Mouse (Mus musculus) CH12.LX (cell line): ENCODE measurements around the gene Trpc4ap. TPM values are rescaled to one million over a fixed set of nuclear protein-coding genes. Genes with fewer than 3 reads are reported as not detected.

ENCODE experiments used
- DNase-seq: peaks from one replicate; pipeline ENCODE4 v3.0.0-alpha.2; 2013; ENCODE audit errors: extremely low read depth
- H3K27ac ChIP-seq: 2 replicates; pipeline ENCODE4 v1.5.1; 2012; ENCODE audit warnings: low read depth, mild to moderate bottlenecking, control low read depth, moderate library complexity; ENCODE audit not compliant: insufficient read depth
- H3K27me3 ChIP-seq: replicated peaks from 2 replicates; pipeline ENCODE3; 2012; ENCODE audit warnings: inconsistent platforms
- H3K36me3 ChIP-seq, 2 experiments: replicated peaks in 1 of 2; 2 replicates each; pipeline versions ENCODE3 to v1.6.1; 2012; ENCODE audit warnings: inconsistent platforms in 1 of 2, low read length in 1 of 2, mild to moderate bottlenecking in 1 of 2, mixed read lengths in 1 of 2, moderate library complexity in 1 of 2; ENCODE audit not compliant: control insufficient read depth in 1 of 2, insufficient read depth in 1 of 2
- H3K4me1 ChIP-seq, 2 experiments: 2 replicates each; pipeline ENCODE4 v1.6.1; 2012; ENCODE audit warnings: inconsistent platforms in 1 of 2, moderate library complexity in 1 of 2; ENCODE audit not compliant: insufficient read depth in 2 of 2, control insufficient read depth in 1 of 2
- H3K4me2 ChIP-seq: 2 replicates; pipeline ENCODE4 v1.6.1; 2012; ENCODE audit warnings: low read depth, mild to moderate bottlenecking, control low read depth; ENCODE audit not compliant: poor library complexity, insufficient read depth, severe bottlenecking
- H3K4me3 ChIP-seq, 3 experiments: fragments of 150-350 bp in 1 of 3; sonication (generic) in 1 of 3; replicated peaks in 1 of 3; 2 replicates each; pipeline versions ENCODE3 to v1.5.1; 2011 to 2012; ENCODE audit warnings: low read depth in 2 of 3, low read length in 2 of 3, mild to moderate bottlenecking in 2 of 3, moderate library complexity in 2 of 3, control low read depth in 1 of 3, improper control_type of control experiment in 1 of 3, inconsistent platforms in 1 of 3, mixed read lengths in 1 of 3; ENCODE audit not compliant: poor library complexity in 1 of 3
- H3K79me2 ChIP-seq: replicated peaks from 2 replicates; pipeline ENCODE4 v1.6.1; 2012; ENCODE audit warnings: mild to moderate bottlenecking, moderate library complexity; ENCODE audit not compliant: control insufficient read depth, poor library complexity, insufficient read depth, severe bottlenecking; ENCODE audit errors: extremely low read depth
- H3K9ac ChIP-seq: 2 replicates; pipeline ENCODE4 v1.6.1; 2012; ENCODE audit warnings: low read depth, mild to moderate bottlenecking, control low read depth, moderate library complexity; ENCODE audit not compliant: insufficient read depth
- H3K9me3 ChIP-seq: replicated peaks from 2 replicates; pipeline ENCODE3; 2012; ENCODE audit warnings: low read length, inconsistent platforms, mixed read lengths
- BHLHE40 ChIP-seq: IDR thresholded peaks from 2 replicates; pipeline ENCODE4 v1.6.1; 2011; ENCODE audit warnings: mild to moderate bottlenecking, low read depth, low read length, improper control_type of control experiment
- CHD1 ChIP-seq: IDR thresholded peaks from 2 replicates; pipeline ENCODE4 v1.6.1; 2012; ENCODE audit warnings: low read depth, low read length, improper control_type of control experiment, inconsistent platforms
- CHD2 ChIP-seq: IDR thresholded peaks from 2 replicates; pipeline ENCODE4 v1.6.1; 2011; ENCODE audit warnings: low read length, improper control_type of control experiment
- CTCF ChIP-seq, 2 experiments: IDR thresholded peaks in 1 of 2; conservative IDR thresholded peaks in 1 of 2; 2 replicates each; pipeline ENCODE4 v1.5.1; 2011 to 2012; ENCODE audit warnings: low read depth in 2 of 2, low read length in 2 of 2, improper control_type of control experiment in 1 of 2, inconsistent platforms in 1 of 2, mild to moderate bottlenecking in 1 of 2, moderate library complexity in 1 of 2
- EP300 ChIP-seq: IDR thresholded peaks from 2 replicates; pipeline ENCODE4 v1.6.1; 2011; ENCODE audit warnings: low read length, improper control_type of control experiment
- GABPA ChIP-seq: IDR thresholded peaks from 2 replicates; pipeline ENCODE4 v1.6.1; 2012; ENCODE audit warnings: low read depth, low read length, improper control_type of control experiment, inconsistent platforms; ENCODE audit not compliant: insufficient replicate concordance
- HCFC1 ChIP-seq: IDR thresholded peaks from 2 replicates; pipeline ENCODE4 v1.6.1; 2012; ENCODE audit warnings: low read depth, mild to moderate bottlenecking, inconsistent platforms, low read length, improper control_type of control experiment
- JUN ChIP-seq: IDR thresholded peaks from 2 replicates; pipeline ENCODE4 v1.6.1; 2011; ENCODE audit warnings: low read depth, mild to moderate bottlenecking, low read length, improper control_type of control experiment, moderate library complexity; ENCODE audit not compliant: insufficient read depth
- JUND ChIP-seq: conservative IDR thresholded peaks from 2 replicates; pipeline ENCODE4 v1.6.1; 2011; ENCODE audit warnings: low read depth, low read length, improper control_type of control experiment
- MAX ChIP-seq: IDR thresholded peaks from 2 replicates; pipeline ENCODE4 v1.6.1; 2011; ENCODE audit warnings: low read length, improper control_type of control experiment
- MAZ ChIP-seq: IDR thresholded peaks from 2 replicates; pipeline ENCODE4 v1.6.1; 2012; ENCODE audit warnings: low read depth, mild to moderate bottlenecking, inconsistent platforms, low read length, improper control_type of control experiment, moderate library complexity
- MEF2A ChIP-seq: IDR thresholded peaks from 2 replicates; pipeline ENCODE4 v1.6.1; 2014; ENCODE audit warnings: low read depth, mild to moderate bottlenecking, inconsistent platforms, low read length, improper control_type of control experiment, borderline replicate concordance
- MXI1 ChIP-seq: IDR thresholded peaks from 2 replicates; pipeline ENCODE4 v1.6.1; 2011; ENCODE audit warnings: mild to moderate bottlenecking, low read depth, low read length, improper control_type of control experiment
- MYC ChIP-seq: IDR thresholded peaks from 2 replicates; pipeline ENCODE4 v1.6.1; 2011; ENCODE audit warnings: low read depth, mild to moderate bottlenecking, improper control_type of control experiment, low read length
- NRF1 ChIP-seq: IDR thresholded peaks from 2 replicates; pipeline ENCODE4 v1.6.1; 2014; ENCODE audit warnings: low read depth, mild to moderate bottlenecking, inconsistent platforms, low read length, improper control_type of control experiment, moderate library complexity
- PAX5 ChIP-seq: IDR thresholded peaks from 2 replicates; pipeline ENCODE4 v1.6.1; 2012; ENCODE audit warnings: low read length, inconsistent platforms, mixed read lengths
- POLR2A ChIP-seq: IDR thresholded peaks from 2 replicates; pipeline ENCODE4 v1.6.1; 2011; ENCODE audit warnings: low read depth, mild to moderate bottlenecking, improper control_type of control experiment, low read length
- RAD21 ChIP-seq: IDR thresholded peaks from 2 replicates; pipeline ENCODE4 v1.6.1; 2011; ENCODE audit warnings: low read depth, mild to moderate bottlenecking, low read length, improper control_type of control experiment, moderate library complexity
- SIN3A ChIP-seq: IDR thresholded peaks from 2 replicates; pipeline ENCODE4 v1.6.1; 2012; ENCODE audit warnings: low read length, improper control_type of control experiment, inconsistent platforms
- SMC3 ChIP-seq: IDR thresholded peaks from 2 replicates; pipeline ENCODE4 v1.6.1; 2011; ENCODE audit warnings: low read depth, low read length, improper control_type of control experiment
- TCF12 ChIP-seq: IDR thresholded peaks from 2 replicates; pipeline ENCODE4 v1.6.1; 2014; ENCODE audit warnings: low read depth, mild to moderate bottlenecking, inconsistent platforms, low read length, improper control_type of control experiment
- ZKSCAN1 ChIP-seq: IDR thresholded peaks from 2 replicates; pipeline ENCODE4 v1.6.1; 2012; ENCODE audit warnings: low read depth, inconsistent platforms, low read length, improper control_type of control experiment, borderline replicate concordance
- ZMIZ1 ChIP-seq: IDR thresholded peaks from 2 replicates; pipeline ENCODE4 v1.6.1; 2012; ENCODE audit warnings: low read depth, mild to moderate bottlenecking, inconsistent platforms, low read length, improper control_type of control experiment
- ZNF384 ChIP-seq: IDR thresholded peaks from 2 replicates; pipeline ENCODE4 v1.6.1; 2012; ENCODE audit warnings: low read depth, low read length, improper control_type of control experiment, inconsistent platforms
- dilution Hi-C: fragments of 300-500 bp; cut with MboI; formaldehyde crosslinking; loops from 2 replicates; pipeline ENCODE4 v1.14.3; 2020; ENCODE audit warnings: low sequenced_read_pairs; ENCODE audit not compliant: extremely low pct_unique_long_range_greater_than_20kb, extremely low pct_ligation_motif_present
- in situ Hi-C: fragments of 300-500 bp; cut with MboI; formaldehyde crosslinking; loops from 3 replicates; pipeline ENCODE4 v1.14.3; 2019; ENCODE audit warnings: low sequenced_read_pairs, low pct_ligation_motif_present, low pct_unique_long_range_greater_than_20kb, mixed read lengths
- polyA plus RNA-seq: library from polyadenylated mRNA; unstranded; fragments of >175 nt; gene quantifications from 2 replicates; pipeline ENCODE4 v1.2.1, GENCODE M21; 2012; ENCODE audit warnings: low read depth; ENCODE audit not compliant: insufficient read length
- total RNA-seq, 2 experiments: library from RNA; depleted of rRNA; stranded (reverse); fragments of 300-350 nt in 1 of 2; fragments of >200 nt in 1 of 2; gene quantifications; 2 replicates each; pipeline ENCODE4 v1.2.3; 2012 to 2014

The Trpc4ap gene
- total and polyA plus RNA-seq, 3 experiments = 52.8 to 105 (median 55.8) TPM

DNA sequence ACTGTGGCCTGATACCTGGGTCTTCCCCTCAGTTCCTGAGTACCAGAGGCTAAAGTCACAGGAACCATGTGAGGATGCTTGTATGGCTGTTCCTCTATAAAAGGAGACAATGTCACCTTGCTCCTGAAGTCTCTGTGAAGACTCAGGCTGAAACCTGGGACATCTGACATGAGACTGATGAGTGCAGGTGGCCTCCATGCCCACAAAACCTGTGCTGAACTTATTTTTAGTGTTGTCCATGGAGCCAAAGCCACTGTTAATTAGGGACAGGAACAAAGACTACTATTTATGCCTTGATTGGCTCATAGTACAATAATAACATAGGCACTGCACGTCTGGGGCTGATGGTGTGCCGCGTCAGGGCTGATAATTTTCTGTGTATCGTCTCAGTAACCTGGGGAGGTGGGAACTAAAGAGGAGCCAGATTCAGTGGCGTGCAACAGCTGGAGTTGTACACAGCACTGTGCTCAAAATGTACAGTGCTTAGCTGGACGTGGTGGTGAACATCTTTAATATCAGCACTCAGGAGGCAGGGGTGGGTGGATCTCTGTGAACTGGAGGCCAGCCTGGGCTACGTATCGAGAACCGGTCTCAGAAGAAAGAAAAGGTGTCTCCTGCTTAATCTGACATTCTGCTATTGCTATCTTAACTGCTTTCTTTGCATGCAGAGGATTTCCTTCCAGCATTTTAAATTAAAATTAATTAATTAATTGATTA lies 80.2 kb downstream of the Trpc4ap start:
- Histone ChIP-seq H3K27ac (no peak overlapping the region), H3K4me3 (no peak overlapping the region), H3K36me3 (no peaks in the 10 kb centered on the region)
- DNase-seq = no peak
- no peak for TF ChIP-seq MXI1
- no peak for TF ChIP-seq NRF1
- no peak for TF ChIP-seq SIN3A
- TF ChIP-seq CHD1 = no peak
- TF ChIP-seq ZKSCAN1 = no peak
- TF ChIP-seq ZNF384 = no peak
- TF ChIP-seq MYC = no peak
- TF ChIP-seq MAZ = no peak
- TF ChIP-seq MAX = no peak
- TF ChIP-seq, all 38 proteins: peak for 0
- H3K27me3 ChIP-seq = peaks cover 86% of the 10 kb centered on the region
- H3K4me2 ChIP-seq = no peak overlapping the region
- H3K4me1 ChIP-seq = peaks cover 9 to 12% of the 10 kb centered on the region in 2 experiments
- H3K9me3 ChIP-seq = no peaks in the 10 kb centered on the region
- dilution Hi-C loops = no loop called here
- H3K79me2 ChIP-seq = no peaks in the 10 kb centered on the region
- in situ Hi-C loops = no loop called here
- H3K9ac ChIP-seq = no peak overlapping the region

DNA sequence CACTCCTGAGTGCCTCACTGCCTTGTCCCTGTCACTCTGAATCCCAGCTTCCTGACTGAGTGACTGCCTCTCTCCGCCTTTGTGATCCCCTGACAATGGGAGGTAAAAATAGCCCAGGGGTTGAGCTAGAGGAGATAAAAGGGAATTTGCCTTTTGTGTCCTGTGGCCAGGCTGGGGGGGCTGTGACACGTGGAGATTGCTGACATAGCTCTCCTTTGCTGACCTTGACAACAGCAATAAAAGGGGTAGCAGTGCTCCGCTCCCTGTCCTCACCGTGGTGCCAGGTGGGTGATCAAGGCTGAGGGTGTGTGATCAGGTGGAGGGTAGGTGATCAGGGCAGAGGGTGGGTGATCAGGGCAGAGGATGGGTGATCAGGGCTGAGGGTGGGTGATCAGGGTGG lies 81.2 kb downstream of the Trpc4ap start, which contains the start of gene Myh7b:
Gene Myh7b, plus strand, starts transcription at position 235 of the 400 bp plus-strand sequence.
- no peak within 1 kb of the TSS for H3K4me2 ChIP-seq
- H3K27ac ChIP-seq = no peak within 1 kb of the TSS
- H3K27me3 ChIP-seq = peaks cover 85% of the 10 kb centered on the region
- H3K4me3 ChIP-seq = no peak within 1 kb of the TSS
- H3K36me3 ChIP-seq = no peaks in the 10 kb centered on the region
- peaks cover 9 to 15% of the 10 kb centered on the region in 2 experiments for H3K4me1 ChIP-seq
- H3K9ac ChIP-seq = no peak within 1 kb of the TSS
- in situ Hi-C loops = no loop called here
- H3K9me3 ChIP-seq = no peaks in the 10 kb centered on the region
- dilution Hi-C loops = no loop called here
- no peak for DNase-seq
- H3K79me2 ChIP-seq = no peaks in the 10 kb centered on the region
- TF ChIP-seq EP300 (no peak), ZMIZ1 (no peak), RAD21 (no peak), GABPA (no peak), POLR2A (no peak), CTCF (conservative IDR thresholded peaks at IDR 0.05 in 1 of 2, IDR thresholded peaks at IDR 0.05 in 1 of 2; ENCODE audit: low read depth in 2 of 2, low read length in 2 of 2) (no peak), HCFC1 (no peak), TCF12 (no peak), SMC3 (no peak), PAX5 (no peak), JUND (no peak), CHD2 (no peak), MXI1 (no peak), BHLHE40 (no peak), JUN (no peak), MEF2A (no peak)
- TF ChIP-seq, all 38 proteins: peak for 0
